12 mouse cellular contexts compared by ENCODE assay signal in genomic region chr10:41746554-41746953, GRCm38 (mm10). TPM values are rescaled to one million over a fixed set of nuclear protein-coding genes. Genes with fewer than 3 reads are reported as not detected.
DNase-seq lines count a peak whose midpoint lies in the region; ATAC-seq and TF ChIP-seq lines count a peak whose summit lies in the region.
"Had no signal": no experiment of that assay in that cellular context is flagged by ENCODE, and none has a peak within 500 bp of the region (broad histone marks: within the 10 kb centered on the region; RNA-seq: fewer than 3 reads in every experiment).

No protein-coding gene starts in this region.

- no peak overlapping the region for H3K4me3 ChIP-seq in forebrain, embryonic 14.5 days (ENCODE audit: low read depth, low read length)
- H3K4me3 ChIP-seq in forebrain, embryonic 12.5 days (replicated peaks) = no peak overlapping the region
- no peak overlapping the region for H3K4me3 ChIP-seq in thymus, adult 2 months (ENCODE audit: control insufficient read depth, insufficient read depth, low read length)
- no peak overlapping the region for H3K4me3 ChIP-seq in heart, embryonic 12.5 days
- H3K4me3 ChIP-seq: liver, embryonic 13.5 days; stomach, embryonic 15.5 days had no signal

- DNase-seq in forebrain, embryonic 14.5 days (ENCODE audit: low spot score) = peak; percentile 67
- peak; percentile 42 for DNase-seq in MN1 (ENCODE audit: low spot score)
- peak; percentile 8 to 63 for DNase-seq in left cerebral cortex, adult 8-10 months (ENCODE audit: low spot score in 2 of 2)
- no peak for DNase-seq in thymus, adult 2 months
- no peak for DNase-seq in thymus, postnatal 10 days (ENCODE audit: low spot score in 2 of 2)
- DNase-seq: B cell, adult 2 months; liver, embryonic 13.5 days had no signal

- WGBS in forebrain, embryonic 14.5 days = 67% methylated on average over 5 of the region's 5 CpGs
- WGBS in forebrain, embryonic 12.5 days = 92% methylated on average over 5 of the region's 5 CpGs
- 96% methylated on average over 5 of the region's 5 CpGs for WGBS in thymus, adult 2 months
- WGBS in heart, embryonic 12.5 days = 91% methylated on average over 5 of the region's 5 CpGs

- no peaks in the 10 kb centered on the region for H3K9me3 ChIP-seq in forebrain, embryonic 14.5 days (replicated peaks; ENCODE audit: control insufficient read depth, low read length)
- H3K9me3 ChIP-seq in forebrain, embryonic 12.5 days = no peaks in the 10 kb centered on the region
- H3K9me3 ChIP-seq in heart, embryonic 12.5 days (replicated peaks) = no peaks in the 10 kb centered on the region
- H3K9me3 ChIP-seq: liver, embryonic 13.5 days; stomach, embryonic 15.5 days had no signal

- H3K4me2 ChIP-seq in forebrain, embryonic 14.5 days (ENCODE audit: low read length) = no peak overlapping the region
- no peak overlapping the region for H3K4me2 ChIP-seq in forebrain, embryonic 12.5 days
- H3K4me2 ChIP-seq in heart, embryonic 12.5 days = no peak overlapping the region
- H3K4me2 ChIP-seq: liver, embryonic 13.5 days; stomach, embryonic 15.5 days had no signal

- H3K36me3 ChIP-seq in forebrain, embryonic 14.5 days (ENCODE audit: control insufficient read depth, insufficient read depth, low read length) = 0 out of 2 replicates have a peak, but pooled peaks cover 8% of the 10 kb centered on the region
- 0 out of 2 replicates have a peak, but pooled peaks cover 6% of the 10 kb centered on the region for H3K36me3 ChIP-seq in forebrain, embryonic 12.5 days (replicated peaks)
- H3K36me3 ChIP-seq in thymus, adult 2 months (ENCODE audit: control insufficient read depth, insufficient read depth, low read length) = peaks cover 18% of the 10 kb centered on the region
- H3K36me3 ChIP-seq in heart, embryonic 12.5 days = peaks cover 9% of the 10 kb centered on the region
- H3K36me3 ChIP-seq: stomach, embryonic 15.5 days had no signal

- no peak for TF ChIP-seq CTCF in thymus, adult 2 months (IDR thresholded peaks at IDR 0.05; ENCODE audit: borderline replicate concordance, control insufficient read depth, extremely low read depth, insufficient read depth, low read length, poor library complexity)

- no peak overlapping the region for H3K27ac ChIP-seq in forebrain, embryonic 14.5 days (ENCODE audit: low read depth, low read length)
- H3K27ac ChIP-seq in forebrain, embryonic 12.5 days = no peak overlapping the region
- H3K27ac ChIP-seq in thymus, adult 2 months (ENCODE audit: control insufficient read depth, insufficient read depth, low read length) = no peak overlapping the region
- H3K27ac ChIP-seq in heart, embryonic 12.5 days (ENCODE audit: poor library complexity, severe bottlenecking) = no peak overlapping the region
- H3K27ac ChIP-seq: liver, embryonic 13.5 days; stomach, embryonic 15.5 days had no signal

- no peak for TF ChIP-seq POLR2A in thymus, adult 2 months (IDR thresholded peaks at IDR 0.05; ENCODE audit: control insufficient read depth, extremely low read depth, insufficient read depth, low read length, poor library complexity)

- no peak for ATAC-seq in forebrain, embryonic 14.5 days
- ATAC-seq in forebrain, embryonic 12.5 days (ENCODE audit: low FRiP score) = no peak
- peak; percentile 90 for ATAC-seq in frontal cortex, adult (ENCODE audit: low TSS enrichment)
- ATAC-seq in heart, embryonic 12.5 days (ENCODE audit: insufficient number of reproducible peaks, low FRiP score) = no peak
- ATAC-seq: intestine, postnatal 0 days had no signal

- no peaks in the 10 kb centered on the region for H3K27me3 ChIP-seq in forebrain, embryonic 14.5 days (replicated peaks; ENCODE audit: control insufficient read depth, insufficient read depth, low read length)
- no peaks in the 10 kb centered on the region for H3K27me3 ChIP-seq in forebrain, embryonic 12.5 days
- H3K27me3 ChIP-seq in thymus, adult 2 months (ENCODE audit: control insufficient read depth, insufficient read depth, low read length) = no peaks in the 10 kb centered on the region
- H3K27me3 ChIP-seq in heart, embryonic 12.5 days (replicated peaks) = no peaks in the 10 kb centered on the region
- H3K27me3 ChIP-seq: liver, embryonic 13.5 days; stomach, embryonic 15.5 days had no signal

- no peaks in the 10 kb centered on the region for H3K4me1 ChIP-seq in forebrain, embryonic 14.5 days (ENCODE audit: control insufficient read depth, insufficient read depth, low read length)
- H3K4me1 ChIP-seq in forebrain, embryonic 12.5 days = no peaks in the 10 kb centered on the region
- peaks cover 5% of the 10 kb centered on the region for H3K4me1 ChIP-seq in thymus, adult 2 months (replicated peaks; ENCODE audit: control insufficient read depth, insufficient read depth, low read length)
- H3K4me1 ChIP-seq in heart, embryonic 12.5 days (replicated peaks) = peaks cover 9% of the 10 kb centered on the region; the same call in 1 of the 2 replicates
- H3K4me1 ChIP-seq: liver, embryonic 13.5 days; stomach, embryonic 15.5 days had no signal

- H3K9ac ChIP-seq in forebrain, embryonic 14.5 days (ENCODE audit: low read length) = no peak overlapping the region
- H3K9ac ChIP-seq in forebrain, embryonic 12.5 days = no peak overlapping the region
- no peak overlapping the region for H3K9ac ChIP-seq in heart, embryonic 12.5 days
- H3K9ac ChIP-seq: liver, embryonic 13.5 days; stomach, embryonic 15.5 days had no signal

RNA-seq across cellular contexts. Expression of gene Ccdc162, which starts 30.1 kb away (rescaled TPM):
- polyA plus RNA-seq in forebrain, embryonic 14.5 days (2014; fragmentation: Nextera tagmentation; extraction: Ambion mirVana) = 0.51 and 0.66 TPM in 2 replicates
- 0.31 and 0.88 TPM in 2 replicates for polyA plus RNA-seq in forebrain, embryonic 12.5 days (2016; fragmentation: Nextera tagmentation; extraction: Ambion mirVana)
- total RNA-seq in left cerebral cortex, adult 8-10 months (2022) = 1 to 10 TPM in 2 of 4 experiments, under 1 TPM in 2; 0.77 to 1.6 (median 1.1) TPM
- 2.9 and 5.1 TPM in 2 replicates for polyA plus RNA-seq in thymus, adult 2 months (2012; rRNA removed)
- polyA plus RNA-seq in heart, embryonic 12.5 days (2016; fragmentation: Nextera tagmentation; extraction: Ambion mirVana) = 0.34 and 0.37 TPM in 2 replicates

Comparison
In these comparisons a context has a peak if more than half of its experiments do, and no peak if none do; other contexts are left out.
1. DNase-seq: peak in forebrain, embryonic 14.5 days (single experiment), MN1 (single experiment) and left cerebral cortex, adult 8-10 months (2 of 2); none in thymus, adult 2 months (single experiment) and thymus, postnatal 10 days (0 of 2).